Mouse (Mus musculus) layer of hippocampus, postnatal 25 days (tissue): Measurements from ENCODE around the gene Gcnt2. TPM values are rescaled to one million over a fixed set of nuclear protein-coding genes. Genes with fewer than 3 reads are reported as not detected.
"Not testable (repeated sequence)": the region's sequence is repeated elsewhere in the genome, so short reads cannot be mapped to it uniquely, and the experiment has no call there.

Source experiments
- DNase-seq, 2 experiments: peaks; one replicate each; pipeline ENCODE4 v3.0.0; 2022; ENCODE audit warnings: mixed read lengths in 2 of 2, low spot score in 1 of 2; ENCODE audit errors: extremely low spot score in 1 of 2
- total RNA-seq, 2 experiments: library from RNA; stranded (reverse); gene quantifications; 2 replicates each; pipeline ENCODE4 v1.2.3; 2021

Gene Gcnt2
- total RNA-seq, 2 experiments from 2014 or later, result 17.0 to 17.5 TPM

GRCm38 (mm10) chr13:40901263-40901662, 41.7 kb downstream of the Gcnt2 start:
- DNase-seq, result no peak

GRCm38 (mm10) chr13:40901831-40902459, 42.4 kb downstream of the Gcnt2 start:
- DNase-seq, result no peak

GRCm38 (mm10) chr13:40904080-40904479, 44.5 kb downstream of the Gcnt2 start:
- DNase-seq, result no peak

GRCm38 (mm10) chr13:40906528-40906927, 47.0 kb downstream of the Gcnt2 start:
- DNase-seq, result no peak

GRCm38 (mm10) chr13:40907274-40907673, 47.7 kb downstream of the Gcnt2 start:
- DNase-seq, result no peak

DNA sequence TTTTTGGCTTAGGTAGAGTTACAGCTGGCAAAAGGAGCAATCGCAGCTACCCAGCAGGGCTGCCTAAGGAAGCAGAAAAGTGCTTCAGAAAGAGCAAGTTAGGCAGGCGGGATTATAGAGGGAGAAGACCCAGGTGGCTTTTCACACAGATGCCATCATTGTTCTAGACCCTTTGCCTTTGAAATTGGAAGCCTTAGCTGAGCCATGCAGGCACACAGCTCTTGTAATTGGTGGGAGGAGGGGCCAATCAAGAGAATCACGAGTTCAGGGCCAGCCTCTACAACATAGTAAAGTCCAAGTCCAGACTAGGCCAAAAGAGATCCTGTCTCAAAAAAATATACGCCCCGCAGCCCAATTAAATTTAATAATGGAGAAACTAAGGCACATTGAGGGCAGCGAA, 48.5 kb downstream of the Gcnt2 start:
- no peak for DNase-seq

- DNase-seq, result no peak
Measured at GRCm38 (mm10) chr13:40909060-40909459, 49.5 kb downstream of the Gcnt2 start.

DNA sequence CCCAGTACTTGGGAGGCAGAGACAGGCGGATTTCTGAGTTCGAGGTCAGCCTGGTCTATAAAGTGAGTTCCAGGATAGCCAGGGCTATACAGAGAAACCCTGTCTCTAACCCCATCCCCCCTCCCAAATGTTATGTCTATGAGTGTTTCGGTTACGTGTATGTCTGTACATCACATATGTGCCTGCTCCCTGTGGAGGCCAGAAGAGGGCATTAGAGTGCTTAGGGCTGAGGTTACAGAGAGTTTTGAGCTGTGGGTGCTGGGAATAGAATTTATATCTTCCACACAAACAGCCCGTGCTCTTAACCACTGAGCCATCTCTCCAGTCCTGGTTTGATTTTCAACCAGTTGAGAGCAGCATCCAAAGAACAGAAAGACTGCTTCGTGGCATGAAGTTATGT, 50.5 kb downstream of the Gcnt2 start:
- DNase-seq, result no peak

GRCm38 (mm10) chr13:40911951-40912350, 52.4 kb downstream of the Gcnt2 start:
- no peak for DNase-seq

DNA sequence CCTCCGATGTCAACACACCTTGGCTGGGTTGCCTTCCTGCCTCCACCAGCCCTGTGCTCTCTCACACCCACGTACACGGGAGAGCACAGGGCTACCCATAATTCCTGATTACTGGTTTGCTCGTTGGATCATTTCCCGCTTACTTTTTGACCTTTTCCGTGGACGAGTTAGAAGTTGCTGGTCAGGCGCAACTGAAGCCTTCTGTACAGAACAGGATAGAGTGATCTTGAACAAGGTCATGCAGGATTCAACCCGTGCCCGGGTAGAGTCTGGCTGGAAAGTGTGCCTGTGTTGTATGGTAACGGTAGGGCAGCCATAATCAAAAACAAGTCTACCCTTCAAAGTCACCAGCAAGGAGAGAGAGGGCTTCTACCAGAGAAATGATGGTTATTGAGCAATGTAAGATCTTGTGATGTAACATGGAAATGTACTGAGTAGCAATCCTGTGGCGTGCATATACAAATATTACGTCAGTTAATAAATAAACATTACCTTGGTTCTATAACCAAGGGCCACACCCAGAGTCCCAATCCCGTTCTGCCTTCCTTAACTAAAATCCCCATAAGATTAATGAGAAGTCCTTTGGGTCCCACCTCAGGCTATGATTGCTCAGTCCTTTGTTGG, 54.0 kb downstream of the Gcnt2 start:
- DNase-seq, result no peak

GRCm38 (mm10) chr13:40914053-40914585, 54.6 kb downstream of the Gcnt2 start:
- DNase-seq, result no peak

- DNase-seq, result no peak
Measured at GRCm38 (mm10) chr13:40916321-40917160, 57.0 kb downstream of the Gcnt2 start.

GRCm38 (mm10) chr13:40917161-40918091, 57.9 kb downstream of the Gcnt2 start:
- DNase-seq, result peak; percentile 22 to 25

GRCm38 (mm10) chr13:40921326-40922059, 61.9 kb downstream of the Gcnt2 start:
- no peak for DNase-seq

- DNase-seq, result no peak
Measured at GRCm38 (mm10) chr13:40922311-40922877, 62.8 kb downstream of the Gcnt2 start.

DNA sequence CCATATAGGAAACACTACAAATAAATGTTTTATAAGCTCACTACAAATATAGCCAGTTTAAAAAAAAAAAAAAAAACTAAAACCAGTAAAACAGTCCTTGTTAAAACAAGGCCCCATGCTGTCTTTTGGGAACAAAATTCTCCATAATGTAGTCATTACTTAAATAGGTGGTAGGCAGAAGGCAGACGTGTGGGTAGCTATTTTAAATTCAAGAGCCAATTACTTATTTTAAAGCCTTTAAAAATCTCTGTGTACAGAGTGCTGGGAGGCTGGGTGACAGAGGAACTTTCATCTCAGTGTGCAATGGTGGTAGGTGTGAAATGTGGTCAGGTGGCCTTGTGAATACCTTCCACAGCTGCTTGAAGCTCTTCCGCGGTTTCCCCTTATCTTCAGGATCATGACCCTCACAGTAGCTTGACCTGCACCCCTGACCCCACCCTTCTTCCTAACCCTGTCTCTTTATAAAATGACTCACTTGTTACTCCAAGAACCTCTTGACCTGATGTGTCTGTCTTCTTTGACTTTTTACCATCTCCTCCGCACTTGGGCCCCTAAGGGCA, 64.3 kb downstream of the Gcnt2 start:
- no peak for DNase-seq

GRCm38 (mm10) chr13:40928192-40928898, 68.8 kb downstream of the Gcnt2 start:
- DNase-seq, result no peak

- DNase-seq, result not testable (repeated sequence)
Measured at GRCm38 (mm10) chr13:40931871-40932270, 72.3 kb downstream of the Gcnt2 start.
